1 mouse cellular context compared by ENCODE assay signal in the genomic region with DNA sequence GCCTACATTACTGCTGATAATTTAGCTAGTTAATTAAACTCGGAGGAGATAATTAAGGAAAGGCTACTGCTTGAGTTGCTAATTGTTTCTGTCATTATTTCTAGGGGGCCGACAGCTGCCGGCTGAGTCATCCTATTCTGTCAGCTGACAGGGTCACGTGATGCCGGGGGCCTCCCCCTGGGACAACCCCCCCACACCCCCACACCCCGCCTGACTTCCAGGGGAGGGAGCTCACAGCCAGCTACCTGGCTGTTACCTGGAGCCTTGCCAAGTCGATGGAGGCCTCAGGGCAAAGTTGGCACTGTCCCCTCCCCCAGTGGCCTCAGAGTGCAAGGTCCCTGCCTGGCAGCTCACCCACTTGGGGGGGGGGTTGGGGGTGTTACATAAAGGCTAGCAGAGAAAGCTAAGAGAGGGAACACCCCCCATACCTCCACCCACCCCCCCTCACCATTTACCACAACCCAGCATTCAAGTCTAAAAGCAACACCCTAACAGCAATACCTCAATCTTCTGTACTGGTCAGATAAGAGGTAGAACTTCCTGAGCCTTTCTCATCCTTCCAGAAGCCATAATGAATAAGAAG.
TF ChIP-seq lines count a peak whose summit lies in the region.

No protein-coding gene starts in this region.

TF ChIP-seq in MEL, 35 proteins besides CTCF, POLR2A, EP300 and RAD21 (continued from another document):
- TF ChIP-seq POLR2AphosphoS2 (IDR thresholded peaks at IDR 0.05; ENCODE audit: low read length) (no peak), CHD1 (IDR thresholded peaks at IDR 0.05; ENCODE audit: low read depth, low read length) (no peak), USF2 (IDR thresholded peaks at IDR 0.05; ENCODE audit: borderline replicate concordance in 1 of 2, insufficient read depth in 1 of 2, low read depth in 1 of 2, low read length in 2 of 2) (peak; percentile 88 to 97), NELFE (IDR thresholded peaks at IDR 0.05; ENCODE audit: low read depth, low read length) (peak; percentile 35), SIN3A (IDR thresholded peaks at IDR 0.05; ENCODE audit: low read length) (peak; percentile 89), ZNF384 (IDR thresholded peaks at IDR 0.05; ENCODE audit: low read depth, low read length) (no peak)
